Mouse (Mus musculus) myocyte (in vitro differentiated cells): Measurements from ENCODE around the gene Rras. TPM values are rescaled to one million over a fixed set of nuclear protein-coding genes. Genes with fewer than 3 reads are reported as not detected.

ENCODE experiments used
- H3K27me3 ChIP-seq: one replicate; pipeline ENCODE4 v1.6.1; 2011; ENCODE audit not compliant: control insufficient read depth, insufficient read depth, insufficient read length
- H3K36me3 ChIP-seq: one replicate; pipeline ENCODE4 v1.6.1; 2011; ENCODE audit not compliant: control insufficient read depth, insufficient read depth
- H3K4me2 ChIP-seq: one replicate; pipeline ENCODE4 v1.6.1; 2011; ENCODE audit warnings: low read depth, control low read depth
- H3K4me3 ChIP-seq: one replicate; pipeline ENCODE4 v1.5.1; 2011; ENCODE audit warnings: mild to moderate bottlenecking, control low read depth, moderate library complexity
- H3K79me2 ChIP-seq: one replicate; pipeline ENCODE4 v1.6.1; 2011; ENCODE audit not compliant: control insufficient read depth, insufficient read depth
- H3ac ChIP-seq: one replicate; pipeline ENCODE4 v1.6.1; 2011; ENCODE audit not compliant: control insufficient read depth, insufficient read length
- CEBPB ChIP-seq: IDR thresholded peaks from 2 replicates; pipeline ENCODE4 v1.6.1; 2011; ENCODE audit warnings: mild to moderate bottlenecking, moderate library complexity; ENCODE audit not compliant: poor library complexity, insufficient read depth, severe bottlenecking
- E2F4 ChIP-seq: IDR thresholded peaks from one replicate; pipeline ENCODE4 v1.6.1; 2011; ENCODE audit warnings: mild to moderate bottlenecking, control low read depth, moderate library complexity; ENCODE audit not compliant: insufficient read depth
- MAX ChIP-seq: IDR thresholded peaks from one replicate; pipeline ENCODE4 v1.6.1; 2011; ENCODE audit warnings: low read depth, mild to moderate bottlenecking, control low read depth
- MYOD1 ChIP-seq, 3 experiments: IDR thresholded peaks; one replicate each; pipeline ENCODE4 v1.6.1; 2011; ENCODE audit warnings: control low read depth in 2 of 3, low read depth in 2 of 3, mild to moderate bottlenecking in 2 of 3, moderate library complexity in 1 of 3; ENCODE audit not compliant: insufficient read length in 2 of 3, control insufficient read depth in 1 of 3
- MYOG ChIP-seq, 3 experiments: IDR thresholded peaks; one replicate each; pipeline ENCODE4 v1.6.1; 2011; ENCODE audit warnings: control low read depth in 2 of 3, low read depth in 2 of 3, mild to moderate bottlenecking in 2 of 3; ENCODE audit not compliant: insufficient read length in 2 of 3, control insufficient read depth in 1 of 3, insufficient read depth in 1 of 3
- POLR2A ChIP-seq: IDR thresholded peaks from one replicate; pipeline ENCODE4 v1.6.1; 2011; ENCODE audit warnings: low read depth, mild to moderate bottlenecking, control low read depth, moderate library complexity; ENCODE audit not compliant: insufficient read length
- POLR2AphosphoS2 ChIP-seq: IDR thresholded peaks from one replicate; pipeline ENCODE4 v1.6.1; 2011; ENCODE audit warnings: low read depth, control low read depth; ENCODE audit not compliant: insufficient read length
- REST ChIP-seq: IDR thresholded peaks from one replicate; pipeline ENCODE4 v1.6.1; 2011; ENCODE audit warnings: mild to moderate bottlenecking, control low read depth, moderate library complexity; ENCODE audit not compliant: insufficient read depth, insufficient read length
- SRF ChIP-seq: IDR thresholded peaks from one replicate; pipeline ENCODE4 v1.6.1; 2011; ENCODE audit warnings: low read depth; ENCODE audit not compliant: control insufficient read depth, insufficient read length
- TCF12 ChIP-seq: IDR thresholded peaks from one replicate; pipeline ENCODE4 v1.6.1; 2011; ENCODE audit warnings: mild to moderate bottlenecking, control low read depth; ENCODE audit not compliant: poor library complexity, insufficient read depth, severe bottlenecking
- TCF3 ChIP-seq: IDR thresholded peaks from one replicate; pipeline ENCODE4 v1.6.1; 2011; ENCODE audit warnings: low read depth, control low read depth; ENCODE audit not compliant: insufficient read length
- USF1 ChIP-seq: IDR thresholded peaks from one replicate; pipeline ENCODE4 v1.6.1; 2011; ENCODE audit warnings: low read depth, mild to moderate bottlenecking, control low read depth, moderate library complexity
- polyA plus RNA-seq: library from polyadenylated mRNA; unstranded; fragments of >200 nt; fragmentation: generic; extraction: Trizol; gene quantifications from one replicate; pipeline ENCODE4 v1.2.1, GENCODE M21; 2012; ENCODE audit warnings: missing spikeins

Gene Rras
- polyA plus RNA-seq, 1 experiment, result 127 TPM

GRCm38 (mm10) chr7:45013366-45014095 is 4.2 kb upstream of the Rras start:
- Histone ChIP-seq H3K4me3 (no peak overlapping the region), H3K4me2 (no peak overlapping the region), H3K27me3 (no peaks in the 10 kb centered on the region), H3K36me3 (peaks cover 16% of the 10 kb centered on the region), H3K79me2 (peaks cover 46% of the 10 kb centered on the region), H3ac (no peak overlapping the region)
- TF ChIP-seq CEBPB (no peak), TCF3 (no peak), POLR2A (no peak), TCF12 (no peak), REST (no peak), E2F4 (no peak), POLR2AphosphoS2 (no peak), MYOG (IDR thresholded peaks at IDR 0.05; ENCODE audit: control insufficient read depth in 1 of 3, insufficient read depth in 1 of 3, insufficient read length in 2 of 3, low read depth in 2 of 3) (no peak), MAX (no peak), SRF (no peak), USF1 (no peak), MYOD1 (IDR thresholded peaks at IDR 0.05; ENCODE audit: control insufficient read depth in 1 of 3, insufficient read length in 2 of 3, low read depth in 2 of 3) (no peak)

GRCm38 (mm10) chr7:45014096-45014451 is 3.7 kb upstream of the Rras start:
- no peaks in the 10 kb centered on the region for H3K27me3 ChIP-seq
- H3K79me2 ChIP-seq, result peaks cover 44% of the 10 kb centered on the region
- H3K4me3 ChIP-seq, result no peak overlapping the region
- peak overlapping the region; percentile 90 for H3K4me2 ChIP-seq
- no peak for TF ChIP-seq POLR2AphosphoS2
- no peak for TF ChIP-seq TCF3
- no peak for TF ChIP-seq MAX
- TF ChIP-seq CEBPB, result no peak
- TF ChIP-seq MYOG (IDR thresholded peaks at IDR 0.05; ENCODE audit: control insufficient read depth in 1 of 3, insufficient read depth in 1 of 3, insufficient read length in 2 of 3, low read depth in 2 of 3), result no peak
- TF ChIP-seq SRF, result no peak
- no peak overlapping the region for H3ac ChIP-seq
- peaks cover 16% of the 10 kb centered on the region for H3K36me3 ChIP-seq

- Histone ChIP-seq H3K4me2 (peak overlapping the region; percentile 90), H3K27me3 (no peaks in the 10 kb centered on the region), H3K36me3 (peaks cover 10% of the 10 kb centered on the region), H3K4me3 (peak overlapping the region; percentile 71), H3ac (peak overlapping the region; percentile 93), H3K79me2 (peaks cover 34% of the 10 kb centered on the region)
- TF ChIP-seq SRF, result no peak
- no peak for TF ChIP-seq MYOD1 (IDR thresholded peaks at IDR 0.05; ENCODE audit: control insufficient read depth in 1 of 3, insufficient read length in 2 of 3, low read depth in 2 of 3)
- no peak for TF ChIP-seq USF1
- TF ChIP-seq MAX, result no peak
- TF ChIP-seq TCF3, result no peak
- TF ChIP-seq POLR2AphosphoS2, result no peak
- TF ChIP-seq MYOG (IDR thresholded peaks at IDR 0.05; ENCODE audit: control insufficient read depth in 1 of 3, insufficient read depth in 1 of 3, insufficient read length in 2 of 3, low read depth in 2 of 3), result no peak
- TF ChIP-seq POLR2A, result no peak
- TF ChIP-seq CEBPB, result no peak
- TF ChIP-seq REST, result no peak
- TF ChIP-seq TCF12, result no peak
- TF ChIP-seq E2F4, result no peak
Measured at GRCm38 (mm10) chr7:45015344-45015956, 2.3 kb upstream of the Rras start.

- H3K79me2 ChIP-seq, result peaks cover 32% of the 10 kb centered on the region
- H3K36me3 ChIP-seq, result peaks cover 12% of the 10 kb centered on the region
- peak within 1 kb of the TSS; percentile 71 for H3K4me3 ChIP-seq
- H3K27me3 ChIP-seq, result no peaks in the 10 kb centered on the region
- H3ac ChIP-seq, result peak within 1 kb of the TSS; percentile 93
- TF ChIP-seq MYOD1 (IDR thresholded peaks at IDR 0.05; ENCODE audit: control insufficient read depth in 1 of 3, insufficient read length in 2 of 3, low read depth in 2 of 3) (no peak), E2F4 (peak; percentile 52), TCF3 (no peak), CEBPB (no peak), TCF12 (no peak), POLR2A (no peak), REST (no peak), SRF (peak; percentile 29), MAX (no peak), POLR2AphosphoS2 (peak; percentile 81), MYOG (IDR thresholded peaks at IDR 0.05; ENCODE audit: control insufficient read depth in 1 of 3, insufficient read depth in 1 of 3, insufficient read length in 2 of 3, low read depth in 2 of 3) (no peak), USF1 (peak; percentile 89)
- peak within 1 kb of the TSS; percentile 100 for H3K4me2 ChIP-seq
Measured at GRCm38 (mm10) chr7:45015957-45016612, 1.7 kb upstream of the Rras start, which contains the start of gene Scaf1. Gene Scaf1, minus strand, starts transcription at chr7:45016363.
